Mouse (Mus musculus) ES-E14 (cell line): ENCODE measurements around the gene Acod1.

Experiments used
- CHD2 ChIP-seq: IDR thresholded peaks from 2 replicates; pipeline ENCODE4 v1.6.1; 2014; ENCODE audit warnings: mild to moderate bottlenecking, low read depth, low read length, inconsistent platforms
- ZC3H11A ChIP-seq: IDR thresholded peaks from 2 replicates; pipeline ENCODE4 v1.6.1; 2012; ENCODE audit warnings: low read depth, mild to moderate bottlenecking, inconsistent platforms, low read length, borderline replicate concordance
- ZNF384 ChIP-seq: IDR thresholded peaks from 2 replicates; pipeline ENCODE4 v1.6.1; 2012; ENCODE audit warnings: low read depth, low read length, inconsistent platforms

DNA sequence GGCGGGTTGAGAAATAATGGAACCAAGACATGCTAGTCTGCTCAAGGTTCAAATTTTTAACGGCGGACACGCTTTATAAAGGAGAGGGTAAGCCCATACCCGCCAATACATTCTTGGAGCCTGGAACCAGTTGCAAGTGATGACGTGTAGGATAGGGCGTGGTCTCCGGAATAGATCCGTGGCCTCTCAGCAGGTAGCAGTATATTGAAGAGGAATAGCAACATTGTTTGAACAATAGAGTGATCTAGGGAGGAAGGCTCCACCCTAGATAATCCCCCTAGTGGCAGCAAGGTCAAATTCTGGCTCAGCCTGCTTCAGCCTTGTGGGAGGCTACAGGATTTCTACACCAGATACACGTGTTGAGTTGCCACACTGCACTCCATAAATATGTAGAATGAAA, 12.7 kb downstream of the Acod1 start:
- TF ChIP-seq CHD2 (no peak), ZNF384 (no peak), ZC3H11A (no peak)
